Mouse (Mus musculus) heart, embryonic 15.5 days (tissue): ENCODE results near the gene Ugt1a8. TPM values are rescaled to one million over a fixed set of nuclear protein-coding genes. Genes with fewer than 3 reads are reported as not detected.

Source experiments
- ATAC-seq: fragments of 200-750 bp; cut with Nextera tagmentation; replicated peaks from 2 replicates; pipeline ENCODE4 v1.8.0; 2017; ENCODE audit warnings: low read depth, moderate TSS enrichment; ENCODE audit not compliant: insufficient number of reproducible peaks, insufficient read depth, low FRiP score
- H3K27ac ChIP-seq: fragments of 300-500 bp; sonication (generic); 2 replicates; pipeline ENCODE4 v1.5.1; 2015; ENCODE audit warnings: mild to moderate bottlenecking, inconsistent platforms
- H3K27me3 ChIP-seq: fragments of 300-500 bp; sonication (generic); 2 replicates; pipeline ENCODE4 v1.6.1; 2015; ENCODE audit warnings: inconsistent platforms
- H3K36me3 ChIP-seq: fragments of 300-500 bp; sonication (generic); 2 replicates; pipeline ENCODE4 v1.6.1; 2015; ENCODE audit warnings: mild to moderate bottlenecking, inconsistent platforms
- H3K4me1 ChIP-seq: fragments of 300-500 bp; sonication (generic); replicated peaks from 2 replicates; pipeline ENCODE4 v1.6.1; 2015; ENCODE audit warnings: inconsistent platforms
- H3K4me2 ChIP-seq: fragments of 300-500 bp; sonication (generic); 2 replicates; pipeline ENCODE4 v1.6.1; 2015; ENCODE audit warnings: inconsistent platforms, mild to moderate bottlenecking, moderate library complexity
- H3K4me3 ChIP-seq: fragments of 300-500 bp; sonication (generic); 2 replicates; pipeline ENCODE4 v1.5.1; 2015; ENCODE audit warnings: mild to moderate bottlenecking, inconsistent platforms
- H3K9ac ChIP-seq: fragments of 300-500 bp; sonication (generic); 2 replicates; pipeline ENCODE4 v1.6.1; 2015; ENCODE audit warnings: mild to moderate bottlenecking, inconsistent platforms
- H3K9me3 ChIP-seq: fragments of 300-500 bp; sonication (generic); replicated peaks from 2 replicates; pipeline ENCODE4 v1.6.1; 2016; ENCODE audit warnings: inconsistent platforms
- WGBS: fragments of 180-500 bp; shearing (Covaris S2); methylation state at CpG from one replicate; pipeline ENCODE4 v1.1.7; 2015; ENCODE audit warnings: mixed read lengths; 5-methylcytosine and 5-hydroxymethylcytosine counted together
- polyA plus RNA-seq: library from polyadenylated mRNA; unstranded; fragments of >200 nt; fragmentation: Nextera tagmentation; extraction: Ambion mirVana; gene quantifications from 2 replicates; pipeline ENCODE4 v1.2.1, GENCODE M21; 2015

The Ugt1a8 gene
- polyA plus RNA-seq, 1 experiment from 2014 or later: not detected

DNA sequence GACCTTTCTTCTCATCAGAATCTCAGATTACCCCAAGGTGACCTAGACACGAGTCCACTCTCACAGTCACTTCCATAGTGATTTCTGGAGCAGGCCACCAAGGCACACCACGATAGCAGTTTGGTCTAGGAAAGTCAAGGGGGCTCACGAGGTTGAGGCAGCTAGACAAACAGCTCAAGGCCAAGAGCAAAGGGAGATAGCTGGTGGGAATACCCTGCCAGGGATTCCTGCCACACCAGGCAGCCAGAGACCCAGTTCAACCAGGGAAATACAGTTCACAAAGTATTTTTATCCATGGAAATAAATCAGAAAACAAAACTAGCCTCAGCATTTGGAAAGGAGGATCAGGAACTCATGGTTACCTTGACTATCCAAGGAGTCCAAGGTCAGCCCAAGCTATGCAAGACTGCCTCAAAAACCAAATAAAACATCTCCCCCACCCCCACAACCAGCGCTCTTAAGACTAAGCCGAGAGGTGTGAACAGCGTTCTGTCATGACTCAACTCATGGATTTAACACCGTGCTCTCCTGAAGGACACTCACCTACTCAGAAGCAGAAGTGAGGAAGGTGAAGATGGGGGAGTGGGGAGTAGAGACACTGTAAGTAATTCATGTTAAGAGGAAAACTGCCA lies 176.7 kb downstream of the Ugt1a8 start:
- ATAC-seq: no peak
- Histone ChIP-seq H3K36me3 (peaks cover 84% of the 10 kb centered on the region), H3K4me3 (no peak overlapping the region), H3K27me3 (no peaks in the 10 kb centered on the region), H3K27ac (no peak overlapping the region), H3K4me1 (peaks cover 18% of the 10 kb centered on the region), H3K9ac (no peak overlapping the region), H3K9me3 (no peaks in the 10 kb centered on the region), H3K4me2 (no peak overlapping the region)
- WGBS: 74% methylated on average over 7 of the region's 7 CpGs

DNA sequence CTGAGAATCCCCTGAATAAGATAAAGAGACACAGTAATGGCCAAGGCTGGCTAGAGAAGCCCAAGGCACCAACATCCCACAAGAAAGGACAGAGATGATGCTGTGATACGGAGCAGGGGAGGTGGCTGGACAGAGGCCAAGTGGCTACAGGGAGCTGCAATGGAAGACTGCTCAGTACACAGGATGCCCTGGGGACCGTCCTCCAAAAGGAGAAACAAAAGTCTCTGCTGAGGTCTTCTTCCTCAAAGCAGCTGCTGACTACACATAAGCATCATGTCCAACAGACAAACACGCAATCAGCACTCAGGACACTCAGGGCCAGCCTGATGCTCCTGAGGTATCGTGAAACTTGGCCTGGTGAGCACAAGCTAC lies 177.2 kb downstream of the Ugt1a8 start:
- no peak overlapping the region for H3K27ac ChIP-seq
- ATAC-seq: no peak
- peaks cover 89% of the 10 kb centered on the region for H3K36me3 ChIP-seq
- no peaks in the 10 kb centered on the region for H3K9me3 ChIP-seq
- WGBS: 71% methylated on average over 4 of the region's 4 CpGs
- no peaks in the 10 kb centered on the region for H3K27me3 ChIP-seq
- H3K9ac ChIP-seq: no peak overlapping the region
- H3K4me3 ChIP-seq: no peak overlapping the region
- peaks cover 13% of the 10 kb centered on the region for H3K4me1 ChIP-seq
- no peak overlapping the region for H3K4me2 ChIP-seq

GRCm38 (mm10) chr1:88266123-88266522 lies 178.5 kb downstream of the Ugt1a8 start:
- Histone ChIP-seq H3K36me3 (peaks cover 85% of the 10 kb centered on the region), H3K4me2 (no peak overlapping the region), H3K27me3 (no peaks in the 10 kb centered on the region), H3K4me1 (peaks cover 8% of the 10 kb centered on the region), H3K9ac (no peak overlapping the region), H3K4me3 (no peak overlapping the region), H3K27ac (no peak overlapping the region), H3K9me3 (no peaks in the 10 kb centered on the region)
- 88% methylated on average over 13 of the region's 13 CpGs for WGBS
- no peak for ATAC-seq

DNA sequence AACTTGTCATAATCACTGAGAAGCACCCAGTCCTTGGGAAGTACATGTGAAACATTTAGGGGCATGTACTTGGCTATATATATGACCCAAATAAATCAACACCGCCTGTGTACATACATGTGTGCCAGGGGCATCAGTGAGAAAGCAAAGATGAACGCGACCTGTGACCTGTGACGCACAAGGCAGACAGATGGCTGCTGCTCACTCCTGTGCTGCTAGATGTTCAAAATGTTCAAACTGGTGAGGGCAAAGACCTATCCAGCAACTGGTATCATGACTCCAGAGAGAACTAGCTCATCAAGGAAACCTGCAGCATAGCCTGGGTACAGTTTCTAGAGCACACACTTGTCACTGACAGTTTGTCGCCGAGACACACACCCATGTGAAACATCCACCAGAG lies 179.9 kb downstream of the Ugt1a8 start:
- Histone ChIP-seq H3K4me2 (no peak overlapping the region), H3K9ac (no peak overlapping the region), H3K4me3 (no peak overlapping the region), H3K27me3 (no peaks in the 10 kb centered on the region), H3K9me3 (no peaks in the 10 kb centered on the region), H3K27ac (no peak overlapping the region), H3K36me3 (peaks cover 85% of the 10 kb centered on the region), H3K4me1 (peaks cover 3% of the 10 kb centered on the region)
- ATAC-seq: no peak
- WGBS: 91% methylated on average over 6 of the region's 6 CpGs

DNA sequence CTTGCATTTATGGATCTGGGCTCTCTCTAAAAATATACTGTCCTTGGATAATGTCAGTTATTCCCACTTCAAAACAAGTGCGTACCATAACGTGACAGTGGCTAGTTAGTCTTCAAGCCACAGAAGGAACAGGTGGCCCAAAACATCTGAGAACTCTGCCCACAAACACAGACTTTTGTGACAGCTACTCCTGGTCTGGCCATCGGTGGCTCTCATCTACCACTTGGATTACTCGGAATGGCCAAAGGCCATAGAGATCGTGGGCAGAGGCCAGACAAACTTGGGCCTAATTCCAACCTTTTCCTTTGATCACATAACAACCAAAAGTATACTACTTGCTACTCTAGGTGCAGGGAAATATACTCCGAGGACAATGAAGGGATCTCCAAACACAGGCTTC lies 180.5 kb downstream of the Ugt1a8 start:
- H3K27me3 ChIP-seq: no peaks in the 10 kb centered on the region
- ATAC-seq: no peak
- 83% methylated on average over 6 of the region's 6 CpGs for WGBS

More for the DNA sequence above, 180.5 kb downstream of the Ugt1a8 start:
- H3K36me3 ChIP-seq: peaks cover 84% of the 10 kb centered on the region
- H3K4me1 ChIP-seq: no peaks in the 10 kb centered on the region
- H3K27ac ChIP-seq: no peak overlapping the region
- no peak overlapping the region for H3K4me3 ChIP-seq
- H3K4me2 ChIP-seq: no peak overlapping the region
- H3K9me3 ChIP-seq: no peaks in the 10 kb centered on the region
- H3K9ac ChIP-seq: no peak overlapping the region

Other genes starting within 250 kb of the Ugt1a8 start
- 19.7 and 24.7 TPM in 2 replicates for gene Dgkd, start 234.5 kb upstream of the Ugt1a8 start, polyA plus RNA-seq
- 27.7 and 29.1 TPM in 2 replicates for gene Usp40, start 79.3 kb upstream of the Ugt1a8 start, polyA plus RNA-seq
- not detected in 2 replicates for gene Ugt1a10, start 32.4 kb upstream of the Ugt1a8 start, polyA plus RNA-seq
- not detected in 2 replicates for gene Ugt1a9, start 17.0 kb upstream of the Ugt1a8 start, polyA plus RNA-seq
- gene Ugt1a7c, start 7.2 kb downstream of the Ugt1a8 start, polyA plus RNA-seq: 1.1 and 1.4 TPM in 2 replicates
- gene Ugt1a6b, start 15.4 kb downstream of the Ugt1a8 start, polyA plus RNA-seq: 0.15 TPM in 1 of 2 replicates, not detected in the other
- 0.81 and 1.9 TPM in 2 replicates for gene Ugt1a6a, start 47.0 kb downstream of the Ugt1a8 start, polyA plus RNA-seq
- not detected in 2 replicates for gene Ugt1a5, start 78.2 kb downstream of the Ugt1a8 start, polyA plus RNA-seq
- gene Ugt1a2, start 112.8 kb downstream of the Ugt1a8 start, polyA plus RNA-seq: 0.06 TPM in 1 of 2 replicates, not detected in the other
- gene Dnajb3, start 118.0 kb downstream of the Ugt1a8 start, polyA plus RNA-seq: 3.3 and 4.8 TPM in 2 replicates
- not detected in 2 replicates for gene Ugt1a1, start 124.1 kb downstream of the Ugt1a8 start, polyA plus RNA-seq
- 0.60 and 0.87 TPM in 2 replicates for gene Mroh2a, start 139.2 kb downstream of the Ugt1a8 start, polyA plus RNA-seq
- 93.4 and 119 TPM in 2 replicates for gene Hjurp, start 189.8 kb downstream of the Ugt1a8 start, polyA plus RNA-seq
- gene Trpm8, start 189.8 kb downstream of the Ugt1a8 start, polyA plus RNA-seq: not detected in 2 replicates